Mouse (Mus musculus): ENCODE results near the gene Gm35549. TPM values are rescaled to one million over a fixed set of nuclear protein-coding genes. Genes with fewer than 3 reads are reported as not detected.

Gm35549 gene
- polyA plus RNA-seq, 1 experiment from 2014 or later, result 0.42 TPM

GRCm38 (mm10) chr9:122823374-122824017, 20.3 kb downstream of the Gm35549 start:
- Histone ChIP-seq H3K27me3 (no peaks in the 10 kb centered on the region), H3K27ac (no peak overlapping the region), H3K9ac (no peak overlapping the region), H3K4me3 (no peak overlapping the region), H3K36me3 (peaks cover 68% of the 10 kb centered on the region), H3K4me2 (no peak overlapping the region), H3K9me3 (no peaks in the 10 kb centered on the region), H3K4me1 (no peaks in the 10 kb centered on the region)
- 74% methylated on average over 5 of the region's 5 CpGs for WGBS
- no peak for ATAC-seq (ENCODE audit: insufficient number of reproducible peaks, low FRiP score, low TSS enrichment, low read depth)

GRCm38 (mm10) chr9:122815239-122815851, 28.5 kb downstream of the Gm35549 start:
- no peak overlapping the region for H3K4me3 ChIP-seq
- no peak overlapping the region for H3K27ac ChIP-seq
- H3K9ac ChIP-seq, result no peak overlapping the region
- H3K27me3 ChIP-seq, result no peaks in the 10 kb centered on the region
- H3K4me1 ChIP-seq, result no peaks in the 10 kb centered on the region
- no peak for ATAC-seq (ENCODE audit: insufficient number of reproducible peaks, low FRiP score, low TSS enrichment, low read depth)
- no peaks in the 10 kb centered on the region for H3K9me3 ChIP-seq
- peaks cover 23% of the 10 kb centered on the region for H3K36me3 ChIP-seq
- 85% methylated on average over 4 of the region's 4 CpGs for WGBS
- H3K4me2 ChIP-seq, result no peak overlapping the region

- no peak for ATAC-seq (ENCODE audit: insufficient number of reproducible peaks, low FRiP score, low TSS enrichment, low read depth)
- Histone ChIP-seq H3K27me3 (no peaks in the 10 kb centered on the region), H3K27ac (no peak overlapping the region), H3K4me3 (no peak overlapping the region), H3K4me2 (no peak overlapping the region), H3K36me3 (peaks cover 22% of the 10 kb centered on the region), H3K4me1 (no peaks in the 10 kb centered on the region), H3K9ac (no peak overlapping the region), H3K9me3 (no peaks in the 10 kb centered on the region)
- 93% methylated on average over 2 of the region's 2 CpGs for WGBS
Observed at GRCm38 (mm10) chr9:122814775-122815174, 29.1 kb downstream of the Gm35549 start.

GRCm38 (mm10) chr9:122812386-122812785, 31.4 kb downstream of the Gm35549 start:
- no peak for ATAC-seq (ENCODE audit: insufficient number of reproducible peaks, low FRiP score, low TSS enrichment, low read depth)
- H3K4me2 ChIP-seq, result no peak overlapping the region
- WGBS, result 89% methylated on average over 5 of the region's 5 CpGs

GRCm38 (mm10) chr9:122810212-122810611, 33.6 kb downstream of the Gm35549 start:
- ATAC-seq (ENCODE audit: insufficient number of reproducible peaks, low FRiP score, low TSS enrichment, low read depth), result no peak
- H3K9me3 ChIP-seq, result no peaks in the 10 kb centered on the region
- 91% methylated on average over 3 of the region's 3 CpGs for WGBS
- H3K4me1 ChIP-seq, result peaks cover 5% of the 10 kb centered on the region; the same call in 1 of the 2 replicates
- no peak overlapping the region for H3K4me2 ChIP-seq
- no peak overlapping the region for H3K27ac ChIP-seq
- no peak overlapping the region for H3K4me3 ChIP-seq
- H3K36me3 ChIP-seq, result peaks cover 19% of the 10 kb centered on the region
- H3K27me3 ChIP-seq, result no peaks in the 10 kb centered on the region
- no peak overlapping the region for H3K9ac ChIP-seq

More at GRCm38 (mm10) chr9:122812386-122812785, 31.4 kb downstream of the Gm35549 start:
- Histone ChIP-seq H3K9me3 (no peaks in the 10 kb centered on the region), H3K36me3 (peaks cover 19% of the 10 kb centered on the region), H3K9ac (no peak overlapping the region), H3K4me3 (no peak overlapping the region), H3K4me1 (no peaks in the 10 kb centered on the region), H3K27ac (no peak overlapping the region), H3K27me3 (no peaks in the 10 kb centered on the region)

GRCm38 (mm10) chr9:122807186-122807585, 36.6 kb downstream of the Gm35549 start:
- Histone ChIP-seq H3K27me3 (no peaks in the 10 kb centered on the region), H3K36me3 (peaks cover 8% of the 10 kb centered on the region), H3K9ac (no peak overlapping the region), H3K27ac (no peak overlapping the region), H3K4me3 (no peak overlapping the region), H3K4me2 (no peak overlapping the region), H3K9me3 (no peaks in the 10 kb centered on the region), H3K4me1 (peaks cover 5% of the 10 kb centered on the region; the same call in 1 of the 2 replicates)
- ATAC-seq (ENCODE audit: insufficient number of reproducible peaks, low FRiP score, low TSS enrichment, low read depth), result no peak
- 89% methylated on average over 2 of the region's 2 CpGs for WGBS

- ATAC-seq (ENCODE audit: insufficient number of reproducible peaks, low FRiP score, low TSS enrichment, low read depth), result no peak
- WGBS, result 6% methylated on average over 10 of the region's 10 CpGs
- H3K27me3 ChIP-seq, result no peaks in the 10 kb centered on the region
- no peaks in the 10 kb centered on the region for H3K9me3 ChIP-seq
- peaks cover 5% of the 10 kb centered on the region; the same call in 1 of the 2 replicates for H3K4me1 ChIP-seq
- peak overlapping the region; percentile 56 for H3K9ac ChIP-seq
- peak overlapping the region; percentile 89 for H3K27ac ChIP-seq
- H3K4me2 ChIP-seq, result peak overlapping the region; percentile 54
- peak overlapping the region; percentile 67 for H3K4me3 ChIP-seq
- peaks cover 5% of the 10 kb centered on the region; the same call in 1 of the 2 replicates for H3K36me3 ChIP-seq
Observed at GRCm38 (mm10) chr9:122805845-122806341, 37.9 kb downstream of the Gm35549 start.

- Histone ChIP-seq H3K4me1 (peaks cover 5% of the 10 kb centered on the region; the same call in 1 of the 2 replicates), H3K9ac (peak within 1 kb of the TSS; percentile 56), H3K9me3 (no peaks in the 10 kb centered on the region), H3K36me3 (peaks cover 3% of the 10 kb centered on the region; the same call in 1 of the 2 replicates), H3K4me3 (peak within 1 kb of the TSS; percentile 67), H3K4me2 (peak within 1 kb of the TSS; percentile 54), H3K27me3 (no peaks in the 10 kb centered on the region), H3K27ac (peak within 1 kb of the TSS; percentile 89)
- 6% methylated on average over 42 of the region's 42 CpGs for WGBS
- ATAC-seq (ENCODE audit: insufficient number of reproducible peaks, low FRiP score, low TSS enrichment, low read depth), result peak; percentile 98
Observed at GRCm38 (mm10) chr9:122805053-122805844, 38.6 kb downstream of the Gm35549 start, which contains the start of gene Tcaim. Gene Tcaim, plus strand, starts transcription at chr9:122805539.

- WGBS, result 88% methylated on average over 1 of the region's 1 CpGs
- Histone ChIP-seq H3K27ac (no peak overlapping the region), H3K4me3 (no peak overlapping the region), H3K36me3 (no peaks in the 10 kb centered on the region), H3K4me1 (no peaks in the 10 kb centered on the region), H3K9ac (no peak overlapping the region), H3K27me3 (no peaks in the 10 kb centered on the region), H3K4me2 (no peak overlapping the region), H3K9me3 (no peaks in the 10 kb centered on the region)
- ATAC-seq (ENCODE audit: insufficient number of reproducible peaks, low FRiP score, low TSS enrichment, low read depth), result no peak
Observed at GRCm38 (mm10) chr9:122786534-122786933, 57.3 kb downstream of the Gm35549 start.

GRCm38 (mm10) chr9:122785231-122785630, 58.6 kb downstream of the Gm35549 start:
- no peak overlapping the region for H3K4me3 ChIP-seq
- no peaks in the 10 kb centered on the region for H3K36me3 ChIP-seq
- no peak overlapping the region for H3K4me2 ChIP-seq
- ATAC-seq (ENCODE audit: insufficient number of reproducible peaks, low FRiP score, low TSS enrichment, low read depth), result no peak
- no peaks in the 10 kb centered on the region for H3K9me3 ChIP-seq
- no peaks in the 10 kb centered on the region for H3K4me1 ChIP-seq
- no peak overlapping the region for H3K9ac ChIP-seq
- H3K27me3 ChIP-seq, result no peaks in the 10 kb centered on the region
- 74% methylated on average over 5 of the region's 5 CpGs for WGBS
- H3K27ac ChIP-seq, result no peak overlapping the region

Measured in limb, embryonic 15.5 days (tissue).